Mouse (Mus musculus) spleen, adult 2 months (tissue): ENCODE measurements at regions not wholly inside any gene's neighbourhood (a gene's known extent, or its start where the extent isn't known, plus 50 kb on each side); places are given as distances from the start of the nearest gene placed in this dataset.

Experiments
- CTCF ChIP-seq: fragments of 200-500 bp; IDR thresholded peaks from 2 replicates; pipeline ENCODE4 v1.5.1; 2011; ENCODE audit warnings: mild to moderate bottlenecking, inconsistent platforms; ENCODE audit not compliant: insufficient read depth, insufficient read length, insufficient replicate concordance; ENCODE audit errors: extremely low read depth
- POLR2A ChIP-seq: fragments of 200-500 bp; IDR thresholded peaks from 2 replicates; pipeline ENCODE4 v1.6.1; 2011; ENCODE audit warnings: low read depth, low read length, inconsistent platforms

GRCm38 (mm10) chr12:106173211-106173610, 163.2 kb downstream of the Vrk1 start:
- TF ChIP-seq POLR2A (no peak), CTCF (no peak)
